Mouse (Mus musculus): Measurements from ENCODE around the gene Hsd11b1. TPM values are rescaled to one million over a fixed set of nuclear protein-coding genes. Genes with fewer than 3 reads are reported as not detected.
A peak's percentile ranks its signal among the peaks of the same experiment; 100 is the strongest.

Gene Hsd11b1
- polyA plus RNA-seq, 2 experiments: 1.2 to 1.6 TPM

- peak; percentile 98 for DNase-seq (ENCODE audit: low spot score)
- 0 out of 2 replicates have a peak, but pooled peaks have one; percentile 50 for TF ChIP-seq POLR2A (IDR thresholded peaks at IDR 0.05; ENCODE audit: borderline replicate concordance, extremely low read depth, insufficient read depth, insufficient read length)
- peaks cover 13% of the 10 kb centered on the region for H3K4me1 ChIP-seq (ENCODE audit: control insufficient read depth, insufficient read depth, low read length)
- H3K4me3 ChIP-seq (replicated peaks; ENCODE audit: low read length): peak overlapping the region; percentile 69
- H3K9me3 ChIP-seq (ENCODE audit: control insufficient read depth, low read length): no peaks in the 10 kb centered on the region
- peak overlapping the region; percentile 85 for H3K4me2 ChIP-seq (replicated peaks; ENCODE audit: low read depth, low read length, severe bottlenecking)
- peak; percentile 99 for ATAC-seq (ENCODE audit: low FRiP score, low read depth)
- no peaks in the 10 kb centered on the region for H3K27me3 ChIP-seq (ENCODE audit: control insufficient read depth, insufficient read depth, low read length)
- H3K9ac ChIP-seq (ENCODE audit: low read depth, low read length, severe bottlenecking): peak overlapping the region; percentile 83
- H3K36me3 ChIP-seq (ENCODE audit: control insufficient read depth, insufficient read depth, low read length): no peaks in the 10 kb centered on the region
- under 1% methylated on average over 48 of the region's 48 CpGs for WGBS
- H3K27ac ChIP-seq (replicated peaks; ENCODE audit: low read depth, low read length): peak overlapping the region; percentile 81
Measured at GRCm38 (mm10) chr1:193172991-193173809, 90.7 kb downstream of the Hsd11b1 start.

Other genes starting within 250 kb of the Hsd11b1 start
- 2.0 and 2.2 TPM in 2 replicates for gene Syt14, start 228.3 kb downstream of the Hsd11b1 start, polyA plus RNA-seq (2012; rRNA removed)
- gene Syt14, start 228.3 kb downstream of the Hsd11b1 start, polyA plus RNA-seq (2014; fragmentation: Nextera tagmentation; extraction: Ambion mirVana): 2.9 TPM in 2 replicates
- gene Diexf, start 133.8 kb downstream of the Hsd11b1 start, polyA plus RNA-seq (2012; rRNA removed): 33.4 and 43.6 TPM in 2 replicates
- 8.9 and 10.6 TPM in 2 replicates for gene Diexf, start 133.8 kb downstream of the Hsd11b1 start, polyA plus RNA-seq (2014; fragmentation: Nextera tagmentation; extraction: Ambion mirVana)
- 18.6 and 23.5 TPM in 2 replicates for gene Irf6, start 111.0 kb downstream of the Hsd11b1 start, polyA plus RNA-seq (2012; rRNA removed)
- 39.8 and 50.0 TPM in 2 replicates for gene Irf6, start 111.0 kb downstream of the Hsd11b1 start, polyA plus RNA-seq (2014; fragmentation: Nextera tagmentation; extraction: Ambion mirVana)
- 7.8 and 9.6 TPM in 2 replicates for gene A130010J15Rik, start 96.0 kb downstream of the Hsd11b1 start, polyA plus RNA-seq (2012; rRNA removed)
- 15.1 and 15.4 TPM in 2 replicates for gene A130010J15Rik, start 96.0 kb downstream of the Hsd11b1 start, polyA plus RNA-seq (2014; fragmentation: Nextera tagmentation; extraction: Ambion mirVana)
- 9.7 and 18.8 TPM in 2 replicates for gene Traf3ip3, start 62.4 kb downstream of the Hsd11b1 start, polyA plus RNA-seq (2012; rRNA removed)
- gene Traf3ip3, start 62.4 kb downstream of the Hsd11b1 start, polyA plus RNA-seq (2014; fragmentation: Nextera tagmentation; extraction: Ambion mirVana): 17.6 and 22.6 TPM in 2 replicates
- gene Lamb3, start 56.4 kb downstream of the Hsd11b1 start, polyA plus RNA-seq (2012; rRNA removed): 3.6 and 4.0 TPM in 2 replicates
- gene Lamb3, start 56.4 kb downstream of the Hsd11b1 start, polyA plus RNA-seq (2014; fragmentation: Nextera tagmentation; extraction: Ambion mirVana): 3.5 and 4.6 TPM in 2 replicates
- gene G0s2, start 9.1 kb upstream of the Hsd11b1 start, polyA plus RNA-seq (2012; rRNA removed): 36.9 and 44.7 TPM in 2 replicates
- 27.0 and 31.7 TPM in 2 replicates for gene G0s2, start 9.1 kb upstream of the Hsd11b1 start, polyA plus RNA-seq (2014; fragmentation: Nextera tagmentation; extraction: Ambion mirVana)
- 9.8 and 12.6 TPM in 2 replicates for gene Camk1g, start 106.2 kb upstream of the Hsd11b1 start, polyA plus RNA-seq (2012; rRNA removed)
- gene Camk1g, start 106.2 kb upstream of the Hsd11b1 start, polyA plus RNA-seq (2014; fragmentation: Nextera tagmentation; extraction: Ambion mirVana): 9.1 and 11.8 TPM in 2 replicates